Mouse (Mus musculus) Patski (cell line): ENCODE measurements at regions not wholly inside any gene's neighbourhood (a gene's known extent, or its start where the extent isn't known, plus 50 kb on each side); places are given as distances from the start of the nearest gene placed in this dataset.

Experiments used
- ATAC-seq: fragments of 100-300 bp; one replicate; pipeline ENCODE4 v1.8.0; 2021
- CTCF ChIA-PET: fragments of 350-600 bp; sonication (Branson Sonifier 250); formaldehyde crosslinking; loops from one replicate; lab custom pipeline; 2022; ENCODE audit warnings: inconsistent platforms; lab: Charles Lee
- POLR2A ChIA-PET: fragments of 350-600 bp; sonication (Branson Sonifier 250); formaldehyde crosslinking; loops from one replicate; lab custom pipeline; 2022; ENCODE audit warnings: antibody characterized with exemption, inconsistent platforms; lab: Charles Lee
- DNase-seq: peaks from one replicate; pipeline ENCODE4 v3.0.0-alpha.2; 2011; ENCODE audit warnings: low read depth, low spot score
- H3K27me3 ChIP-seq: fragments of 371-371 bp; one replicate; pipeline ENCODE4 v1.5.1; 2021
- CTCF ChIP-seq: fragments of 100-300 bp; IDR thresholded peaks from one replicate; pipeline ENCODE4 v1.5.1; 2021
- in situ Hi-C: fragments of 300-500 bp; cut with MboI; formaldehyde crosslinking; loops from 3 replicates; pipeline ENCODE4 v1.11.1; 2018; ENCODE audit warnings: low pct_unique_long_range_greater_than_20kb, mixed read lengths

- ATAC-seq: no peak
- CTCF ChIA-PET: no interaction called here
- in situ Hi-C loops: no loop called here
- no peak for TF ChIP-seq CTCF
- peaks cover 25% of the 10 kb centered on the region for H3K27me3 ChIP-seq
- POLR2A ChIA-PET: no interaction called here
- DNase-seq: no peak
Observed at GRCm38 (mm10) chr8:26650287-26650686, 326.8 kb upstream of the Zfp703 start.

DNA sequence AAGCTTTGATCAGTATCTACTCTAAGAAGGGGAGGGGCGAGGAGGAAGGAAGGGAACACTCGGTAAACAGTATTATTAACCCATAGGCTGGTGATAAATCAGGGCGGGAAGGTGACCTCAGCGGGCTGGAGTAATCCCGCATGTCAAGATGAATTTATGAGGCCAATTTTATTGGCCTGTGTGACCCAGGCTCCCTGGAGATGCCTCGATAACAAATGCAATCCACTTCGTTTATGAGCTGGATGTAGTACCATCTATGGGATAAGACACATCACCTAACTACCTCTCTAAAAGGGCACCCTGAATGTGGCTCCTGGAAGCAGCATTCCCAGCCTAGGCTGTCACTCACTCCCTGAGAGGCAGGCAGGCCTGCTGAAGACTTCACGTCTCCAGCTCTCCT is 321.2 kb upstream of the Zfp703 start:
- in situ Hi-C loops: no loop called here
- DNase-seq: no peak
- no peak for ATAC-seq
- ChIA-PET CTCF (interaction anchor here (1.0 kb wide), 1 partner anchor 10 kb away, joined by 3 read pairs; no protein-coding TSS in a partner anchor), POLR2A (no interaction called here)
- no peaks in the 10 kb centered on the region for H3K27me3 ChIP-seq
- TF ChIP-seq CTCF: no peak

- ChIA-PET POLR2A (no interaction called here), CTCF (interaction anchor here (0.8 to 1.5 kb wide), 4 partner anchors 9 to 325 kb away, joined by 3 read pairs; no protein-coding TSS in a partner anchor)
- no peak for TF ChIP-seq CTCF
- no peaks in the 10 kb centered on the region for H3K27me3 ChIP-seq
- ATAC-seq: no peak
- in situ Hi-C loops: no loop called here
- DNase-seq: no peak
Observed at GRCm38 (mm10) chr8:26656310-26657075, 320.6 kb upstream of the Zfp703 start.

DNA sequence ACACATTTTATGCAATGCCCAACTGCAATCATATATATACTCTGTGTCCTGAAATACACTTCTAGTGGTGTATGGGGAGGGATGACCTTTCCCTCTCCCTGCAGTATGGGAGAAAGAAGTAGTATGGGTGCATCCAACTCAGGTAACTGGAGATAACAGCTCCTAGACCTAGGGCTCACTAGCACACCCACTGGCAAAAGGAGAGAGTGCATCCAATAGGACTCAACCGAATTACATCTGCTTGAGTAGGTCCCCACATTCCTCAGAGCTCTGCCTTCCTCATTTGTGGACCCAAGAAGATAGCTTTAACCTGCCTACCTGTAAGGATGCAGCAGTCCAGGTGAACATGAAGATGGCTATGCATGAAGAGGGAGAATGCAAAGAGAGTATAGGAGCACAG is 317.7 kb upstream of the Zfp703 start:
- ChIA-PET CTCF (interaction anchor here (1.1 kb wide), 1 partner anchor 11 kb away, joined by 3 read pairs; no protein-coding TSS in a partner anchor), POLR2A (no interaction called here)
- DNase-seq: no peak
- ATAC-seq: no peak
- in situ Hi-C loops: no loop called here
- H3K27me3 ChIP-seq: peaks cover 9% of the 10 kb centered on the region
- TF ChIP-seq CTCF: peak; percentile 39

- H3K27me3 ChIP-seq: peaks cover 28% of the 10 kb centered on the region
- TF ChIP-seq CTCF: no peak
- POLR2A ChIA-PET: interaction anchor here (0.6 kb wide), 1 partner anchor 159 kb away, joined by 5 read pairs; no protein-coding TSS in a partner anchor
- in situ Hi-C loops: no loop called here
- DNase-seq: no peak
- ATAC-seq: peak; percentile 78
- CTCF ChIA-PET: interaction anchor here (1.0 to 1.1 kb wide), 2 partner anchors 13 to 305 kb away, joined by 3 read pairs; no protein-coding TSS in a partner anchor
Observed at GRCm38 (mm10) chr8:26669541-26669940, 307.6 kb upstream of the Zfp703 start.

- TF ChIP-seq CTCF: no peak
- H3K27me3 ChIP-seq: peaks cover 35% of the 10 kb centered on the region
- DNase-seq: no peak
- ChIA-PET CTCF (no interaction called here), POLR2A (interaction anchor here (0.6 to 0.8 kb wide), 2 partner anchors 10 to 199 kb away, joined by 3 to 6 read pairs; no protein-coding TSS in a partner anchor)
- no peak for ATAC-seq
- in situ Hi-C loops: no loop called here
Observed at GRCm38 (mm10) chr8:26672486-26673395, 304.4 kb upstream of the Zfp703 start.

DNA sequence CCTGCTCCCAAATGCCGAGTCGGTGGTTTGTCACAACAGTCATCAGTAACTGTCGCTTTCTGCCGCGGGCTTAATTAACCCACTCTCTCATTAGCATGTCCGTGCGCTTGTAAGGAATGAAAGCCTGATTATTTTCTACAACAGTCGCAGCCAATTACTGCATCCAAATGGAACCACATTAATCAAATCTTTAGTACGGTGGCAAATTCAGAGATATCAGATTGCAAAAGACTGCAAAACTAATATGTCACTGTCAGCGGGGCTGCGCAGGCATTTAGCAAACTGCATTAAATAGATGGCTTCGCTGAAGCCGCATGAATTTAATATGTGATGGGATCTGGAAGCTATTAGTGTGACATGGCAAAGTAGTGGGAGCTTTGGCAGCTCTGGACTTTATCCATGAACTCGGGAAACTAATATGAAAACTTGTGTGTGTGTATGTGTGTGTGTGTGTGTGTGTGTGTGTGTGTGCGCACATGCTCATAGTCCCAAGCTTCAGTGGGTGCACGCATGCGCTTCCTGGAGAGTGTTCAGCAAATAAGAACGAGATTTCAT is 299.5 kb upstream of the Zfp703 start:
- no peak for DNase-seq
- ChIA-PET CTCF (no interaction called here), POLR2A (no interaction called here)
- TF ChIP-seq CTCF: no peak
- no peak for ATAC-seq
- peaks cover 42% of the 10 kb centered on the region for H3K27me3 ChIP-seq
- in situ Hi-C loops: no loop called here

DNA sequence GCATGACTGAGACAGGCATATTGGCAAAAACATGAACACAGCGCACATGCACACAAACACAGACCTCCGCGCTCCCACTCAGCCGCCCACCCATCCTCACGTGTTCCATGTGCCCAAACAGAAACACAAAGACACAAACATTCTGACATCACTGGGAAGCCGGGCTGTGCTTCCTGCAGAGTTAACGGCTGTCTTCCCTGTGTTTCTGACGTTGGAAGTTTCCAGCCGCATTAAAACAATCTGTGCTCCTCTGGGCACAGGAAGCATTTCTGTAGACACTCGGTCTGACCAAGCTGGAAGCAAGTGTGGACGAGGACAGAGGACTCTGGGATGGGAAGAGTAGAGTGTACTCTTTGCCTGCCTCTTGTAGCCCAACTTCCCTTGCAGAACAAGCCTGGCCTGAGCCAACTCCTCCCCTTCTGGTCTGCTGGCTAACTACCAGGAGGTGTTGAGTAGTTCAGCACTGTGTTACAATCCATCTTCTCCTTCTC is 296.2 kb upstream of the Zfp703 start:
- ATAC-seq (no peak), DNase-seq (no peak)
- peaks cover 28% of the 10 kb centered on the region for H3K27me3 ChIP-seq
- POLR2A ChIA-PET: no interaction called here
- CTCF ChIA-PET: no interaction called here
- TF ChIP-seq CTCF: no peak
- in situ Hi-C loops: no loop called here

GRCm38 (mm10) chr8:26687146-26687545 is 290.0 kb upstream of the Zfp703 start:
- TF ChIP-seq CTCF: peak; percentile 64
- no peak for DNase-seq
- peak; percentile 50 for ATAC-seq
- in situ Hi-C loops: loop anchor here (5.0 kb wide), 1 partner anchor 290 kb away; the partner anchor contains the start of gene Zfp703
- peaks cover 7% of the 10 kb centered on the region for H3K27me3 ChIP-seq
- CTCF ChIA-PET: no interaction called here
- POLR2A ChIA-PET: no interaction called here

DNA sequence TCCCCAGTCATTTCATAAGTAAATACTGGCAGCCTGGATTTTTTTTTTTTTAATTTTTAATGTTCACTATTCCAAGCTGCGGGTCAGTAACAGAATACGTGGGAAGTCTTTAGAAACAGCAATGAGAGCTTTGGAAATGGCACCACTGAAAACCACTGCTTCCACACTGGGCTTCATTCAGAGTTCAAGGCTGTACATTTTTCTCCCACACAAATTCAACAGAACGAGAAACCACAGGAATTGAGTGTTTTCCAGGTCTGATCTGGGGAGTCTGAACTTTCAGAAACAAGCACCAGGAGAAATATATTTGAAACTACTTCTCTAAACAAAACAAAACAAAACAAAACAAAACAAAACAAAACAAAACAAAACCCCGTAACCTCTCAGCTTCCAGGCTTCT is 289.1 kb upstream of the Zfp703 start:
- in situ Hi-C loops: loop anchor here (5.0 kb wide), 1 partner anchor 289 kb away; the partner anchor contains the start of gene Zfp703
- peaks cover 7% of the 10 kb centered on the region for H3K27me3 ChIP-seq
- ATAC-seq: no peak
- POLR2A ChIA-PET: interaction anchor here (0.6 to 0.8 kb wide), 2 partner anchors 286 to 1536 kb away, joined by 4 to 7 read pairs; no protein-coding TSS in a partner anchor
- no peak for TF ChIP-seq CTCF
- CTCF ChIA-PET: interaction anchor here (1.3 kb wide), 1 partner anchor 9 kb away, joined by 4 read pairs; no protein-coding TSS in a partner anchor
- DNase-seq: no peak
